Mouse (Mus musculus): ENCODE measurements at regions not wholly inside any gene's neighbourhood (a gene's known extent, or its start where the extent isn't known, plus 50 kb on each side); places are given as distances from the start of the nearest gene placed in this dataset.

- Histone ChIP-seq H3K27ac (no peak overlapping the region), H3K9me3 (no peaks in the 10 kb centered on the region), H3K27me3 (replicated peaks) (no peaks in the 10 kb centered on the region), H3K9ac (no peak overlapping the region), H3K4me2 (no peak overlapping the region), H3K4me1 (no peaks in the 10 kb centered on the region), H3K4me3 (no peak overlapping the region), H3K36me3 (replicated peaks) (no peaks in the 10 kb centered on the region)
- WGBS = 92% methylated on average over 5 of the region's 5 CpGs
- no peak for ATAC-seq (replicated peaks)
Measured at GRCm38 (mm10) chr15:67235107-67235785, 734.5 kb upstream of the Lrrc6 start.

GRCm38 (mm10) chr15:67229359-67229758, 728.6 kb upstream of the Lrrc6 start:
- Histone ChIP-seq H3K4me1 (no peaks in the 10 kb centered on the region), H3K27ac (no peak overlapping the region), H3K27me3 (replicated peaks) (no peaks in the 10 kb centered on the region), H3K4me3 (no peak overlapping the region), H3K9me3 (no peaks in the 10 kb centered on the region), H3K36me3 (replicated peaks) (no peaks in the 10 kb centered on the region), H3K9ac (no peak overlapping the region), H3K4me2 (no peak overlapping the region)
- ATAC-seq (replicated peaks) = no peak
- 62% methylated on average over 5 of the region's 5 CpGs for WGBS

GRCm38 (mm10) chr15:67228633-67229032, 727.9 kb upstream of the Lrrc6 start:
- no peak for ATAC-seq (replicated peaks)
- H3K9me3 ChIP-seq = no peaks in the 10 kb centered on the region
- no peak overlapping the region for H3K4me3 ChIP-seq
- H3K9ac ChIP-seq = no peak overlapping the region
- no peaks in the 10 kb centered on the region for H3K27me3 ChIP-seq (replicated peaks)
- H3K4me1 ChIP-seq = no peaks in the 10 kb centered on the region
- no peak overlapping the region for H3K27ac ChIP-seq
- H3K4me2 ChIP-seq = no peak overlapping the region
- no peaks in the 10 kb centered on the region for H3K36me3 ChIP-seq (replicated peaks)
- WGBS = 91% methylated on average over 2 of the region's 2 CpGs

- Histone ChIP-seq H3K27me3 (replicated peaks) (no peaks in the 10 kb centered on the region), H3K27ac (no peak overlapping the region), H3K9ac (no peak overlapping the region), H3K4me1 (no peaks in the 10 kb centered on the region), H3K36me3 (replicated peaks) (no peaks in the 10 kb centered on the region), H3K4me3 (no peak overlapping the region), H3K9me3 (no peaks in the 10 kb centered on the region), H3K4me2 (no peak overlapping the region)
- WGBS = 88% methylated on average over 7 of the region's 7 CpGs
- no peak for ATAC-seq (replicated peaks)
Measured at GRCm38 (mm10) chr15:67227456-67228164, 726.9 kb upstream of the Lrrc6 start.

GRCm38 (mm10) chr15:67226900-67227299, 726.2 kb upstream of the Lrrc6 start:
- no peak overlapping the region for H3K4me3 ChIP-seq
- H3K9me3 ChIP-seq = no peaks in the 10 kb centered on the region
- H3K9ac ChIP-seq = no peak overlapping the region
- H3K4me1 ChIP-seq = no peaks in the 10 kb centered on the region
- WGBS = 81% methylated on average over 9 of the region's 9 CpGs
- no peaks in the 10 kb centered on the region for H3K27me3 ChIP-seq (replicated peaks)
- no peak overlapping the region for H3K4me2 ChIP-seq
- no peaks in the 10 kb centered on the region for H3K36me3 ChIP-seq (replicated peaks)
- no peak overlapping the region for H3K27ac ChIP-seq
- no peak for ATAC-seq (replicated peaks)

Measured in midbrain, embryonic 15.5 days (tissue).